Comparison of ENCODE assay signal across 8 mouse cellular contexts in the genomic region with DNA sequence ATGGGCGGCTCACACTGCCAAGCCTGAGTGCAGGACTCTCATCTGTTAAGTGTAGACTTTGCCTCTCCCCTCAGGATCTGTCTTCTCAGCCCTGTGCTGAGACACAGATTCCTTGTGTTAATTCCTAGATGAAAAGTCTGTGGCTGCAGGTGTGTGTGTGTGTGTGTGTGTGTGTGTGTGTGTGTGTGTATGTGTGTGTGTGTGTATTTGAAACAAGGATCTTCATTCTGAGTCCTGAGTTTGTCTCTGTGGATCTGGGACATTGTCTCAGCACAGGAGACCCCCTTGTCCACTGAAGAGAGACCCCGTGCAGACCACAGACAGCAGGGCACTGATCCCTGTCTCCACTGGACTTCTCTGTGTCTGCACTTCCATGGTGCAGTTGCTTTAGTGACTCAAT. TPM values are rescaled to one million over a fixed set of nuclear protein-coding genes. Genes with fewer than 3 reads are reported as not detected.
DNase-seq lines count a peak whose midpoint lies in the region; ATAC-seq and TF ChIP-seq lines count a peak whose summit lies in the region.
"Not testable (repeated sequence)": the region's sequence is repeated elsewhere in the genome, so short reads cannot be mapped to it uniquely, and the experiment has no call there.

No protein-coding gene starts in this region.

- peaks cover 18% of the 10 kb centered on the region for H3K4me1 ChIP-seq in bone marrow macrophage, adult 2 months (ENCODE audit: control insufficient read depth, insufficient read depth, low read length)
- H3K4me1 ChIP-seq in forebrain, embryonic 15.5 days = peaks cover 15% of the 10 kb centered on the region
- H3K4me1 ChIP-seq in heart, embryonic 16.5 days (ENCODE audit: control insufficient read depth, insufficient read depth, low read length); kidney, adult 2 months (ENCODE audit: control insufficient read depth, insufficient read depth, low read length); lung, embryonic 16.5 days (replicated peaks; ENCODE audit: control insufficient read depth, insufficient read depth, low read length); stomach, embryonic 15.5 days: not testable (repeated sequence)
- peaks cover 18% of the 10 kb centered on the region for H3K4me1 ChIP-seq in liver, embryonic 13.5 days (replicated peaks)
- H3K4me1 ChIP-seq in midbrain, embryonic 15.5 days = peaks cover 13% of the 10 kb centered on the region

- H3K27me3 ChIP-seq in forebrain, embryonic 15.5 days = peaks cover 24% of the 10 kb centered on the region
- not testable (repeated sequence) for H3K27me3 ChIP-seq in heart, embryonic 16.5 days (ENCODE audit: control insufficient read depth, insufficient read depth, low read length); kidney, adult 2 months (replicated peaks; ENCODE audit: control insufficient read depth, insufficient read depth, low read length)
- H3K27me3 ChIP-seq in liver, embryonic 13.5 days = peaks cover 42% of the 10 kb centered on the region
- H3K27me3 ChIP-seq in lung, embryonic 16.5 days (ENCODE audit: control insufficient read depth, insufficient read depth, low read depth, low read length) = peaks cover 18% of the 10 kb centered on the region
- peaks cover 33% of the 10 kb centered on the region for H3K27me3 ChIP-seq in midbrain, embryonic 15.5 days (replicated peaks)
- H3K27me3 ChIP-seq in stomach, embryonic 15.5 days (replicated peaks) = peaks cover 19% of the 10 kb centered on the region; the same call in 1 of the 2 replicates

- WGBS in forebrain, embryonic 15.5 days = 56% methylated on average over 2 of the region's 2 CpGs
- WGBS in heart, embryonic 16.5 days = 45% methylated on average over 2 of the region's 2 CpGs
- 69% methylated on average over 2 of the region's 2 CpGs for WGBS in kidney, adult 2 months
- 47% methylated on average over 2 of the region's 2 CpGs for WGBS in liver, embryonic 13.5 days (ENCODE audit: insufficient replicate concordance)
- WGBS in lung, embryonic 16.5 days = 42% methylated on average over 2 of the region's 2 CpGs
- 59% methylated on average over 2 of the region's 2 CpGs for WGBS in midbrain, embryonic 15.5 days
- 52% methylated on average over 2 of the region's 2 CpGs for WGBS in stomach, embryonic 15.5 days

- not testable (repeated sequence) for ATAC-seq in forebrain, embryonic 15.5 days (replicated peaks); heart, embryonic 16.5 days (replicated peaks; ENCODE audit: extremely low read depth, insufficient read depth, low FRiP score); liver, embryonic 13.5 days (ENCODE audit: low read depth); lung, embryonic 16.5 days (ENCODE audit: low read depth); midbrain, embryonic 15.5 days (replicated peaks); stomach, embryonic 15.5 days (ENCODE audit: insufficient read depth, low FRiP score, low read depth)

- peak overlapping the region; percentile 89 for H3K4me3 ChIP-seq in bone marrow macrophage, adult 2 months (ENCODE audit: insufficient read depth, low read length)
- not testable (repeated sequence) for H3K4me3 ChIP-seq in forebrain, embryonic 15.5 days; lung, embryonic 16.5 days (ENCODE audit: low read length); midbrain, embryonic 15.5 days
- H3K4me3 ChIP-seq in heart, embryonic 16.5 days (ENCODE audit: low read length) = peak overlapping the region; percentile 78; the same call in 1 of the 2 replicates
- H3K4me3 ChIP-seq in kidney, adult 2 months (ENCODE audit: insufficient read depth, low read depth, low read length) = peak overlapping the region; percentile 38; the same call in 1 of the 2 replicates
- H3K4me3 ChIP-seq in liver, embryonic 13.5 days (replicated peaks) = peak overlapping the region; percentile 69; the same call in 1 of the 2 replicates
- H3K4me3 ChIP-seq in stomach, embryonic 15.5 days (replicated peaks) = peak overlapping the region; percentile 59; the same call in 1 of the 2 replicates

- not testable (repeated sequence) for H3K9ac ChIP-seq in forebrain, embryonic 15.5 days (replicated peaks); heart, embryonic 16.5 days (ENCODE audit: low read length); liver, embryonic 13.5 days; lung, embryonic 16.5 days (ENCODE audit: low read length); midbrain, embryonic 15.5 days; stomach, embryonic 15.5 days

- not testable (repeated sequence) for DNase-seq in kidney, adult 2 months; liver, embryonic 13.5 days

- not testable (repeated sequence) for TF ChIP-seq CTCF in bone marrow macrophage, adult 2 months (IDR thresholded peaks at IDR 0.05; ENCODE audit: low read depth, low read length); kidney, adult 2 months (conservative IDR thresholded peaks at IDR 0.05; ENCODE audit: insufficient read depth, insufficient read length, low read depth, low read length)

- not testable (repeated sequence) for H3K36me3 ChIP-seq in forebrain, embryonic 15.5 days; heart, embryonic 16.5 days (ENCODE audit: control insufficient read depth, insufficient read depth); kidney, adult 2 months (ENCODE audit: control insufficient read depth, insufficient read depth, low read length); liver, embryonic 13.5 days; lung, embryonic 16.5 days (ENCODE audit: control insufficient read depth, insufficient read depth, low read length); midbrain, embryonic 15.5 days (replicated peaks); stomach, embryonic 15.5 days

- peak overlapping the region; percentile 75; the same call in 1 of the 2 replicates for H3K4me2 ChIP-seq in forebrain, embryonic 15.5 days (replicated peaks)
- peak overlapping the region; percentile 100; the same call in 1 of the 2 replicates for H3K4me2 ChIP-seq in heart, embryonic 16.5 days (ENCODE audit: low read depth, low read length)
- peak overlapping the region; percentile 98 for H3K4me2 ChIP-seq in liver, embryonic 13.5 days
- peak overlapping the region; percentile 94; the same call in 1 of the 2 replicates for H3K4me2 ChIP-seq in lung, embryonic 16.5 days (ENCODE audit: low read depth, low read length)
- peak overlapping the region; percentile 98; the same call in 1 of the 2 replicates for H3K4me2 ChIP-seq in midbrain, embryonic 15.5 days
- peak overlapping the region; percentile 100 for H3K4me2 ChIP-seq in stomach, embryonic 15.5 days

- not testable (repeated sequence) for TF ChIP-seq POLR2A in bone marrow macrophage, adult 2 months (IDR thresholded peaks at IDR 0.05; ENCODE audit: borderline replicate concordance, low read depth, low read length); kidney, adult 2 months (IDR thresholded peaks at IDR 0.05; ENCODE audit: low read depth, low read length)

- peak overlapping the region; percentile 85 for H3K27ac ChIP-seq in bone marrow macrophage, adult 2 months (ENCODE audit: insufficient read depth, low read depth, low read length)
- not testable (repeated sequence) for H3K27ac ChIP-seq in forebrain, embryonic 15.5 days (replicated peaks); heart, embryonic 16.5 days (ENCODE audit: low read length); kidney, adult 2 months (ENCODE audit: insufficient read depth, low read depth, low read length); liver, embryonic 13.5 days; lung, embryonic 16.5 days (ENCODE audit: low read length); midbrain, embryonic 15.5 days; stomach, embryonic 15.5 days

- H3K9me3 ChIP-seq in forebrain, embryonic 15.5 days; heart, embryonic 16.5 days (replicated peaks; ENCODE audit: control insufficient read depth, low read length); liver, embryonic 13.5 days (replicated peaks); lung, embryonic 16.5 days (ENCODE audit: control insufficient read depth, low read length); midbrain, embryonic 15.5 days; stomach, embryonic 15.5 days: not testable (repeated sequence)

RNA-seq across cellular contexts. Expression of gene H2-K1, which starts 0.6 kb away (rescaled TPM):
- polyA plus RNA-seq in bone marrow macrophage, adult 2 months (2012; ENCODE audit: insufficient read depth, insufficient read length, missing spikeins) = 2,635 and 2,812 TPM in 2 replicates
- 8.1 and 13.0 TPM in 2 replicates for polyA plus RNA-seq in forebrain, embryonic 15.5 days (2015; fragmentation: Nextera tagmentation; extraction: Ambion mirVana)
- 66.0 and 100 TPM in 2 replicates for polyA plus RNA-seq in heart, embryonic 16.5 days (2015; fragmentation: Nextera tagmentation; extraction: Ambion mirVana)
- polyA plus RNA-seq in kidney, adult 2 months (2012; rRNA removed) = 1,162 and 1,255 TPM in 2 replicates
- polyA plus RNA-seq in liver, embryonic 13.5 days (2015; fragmentation: Nextera tagmentation; extraction: Ambion mirVana) = 80.9 and 88.3 TPM in 2 replicates
- polyA plus RNA-seq in lung, embryonic 16.5 days (2015; fragmentation: Nextera tagmentation; extraction: Ambion mirVana) = 55.5 and 83.8 TPM in 2 replicates
- 19.0 and 20.1 TPM in 2 replicates for polyA plus RNA-seq in midbrain, embryonic 15.5 days (2015; fragmentation: Nextera tagmentation; extraction: Ambion mirVana)
- 112 and 124 TPM in 2 replicates for polyA plus RNA-seq in stomach, embryonic 15.5 days (2015; fragmentation: Nextera tagmentation; extraction: Ambion mirVana)

RNA-seq across cellular contexts. Expression of gene Ring1, which starts 23.7 kb away (rescaled TPM):
- 22.8 and 22.9 TPM in 2 replicates for polyA plus RNA-seq in bone marrow macrophage, adult 2 months (2012; ENCODE audit: insufficient read depth, insufficient read length, missing spikeins)
- polyA plus RNA-seq in forebrain, embryonic 15.5 days (2015; fragmentation: Nextera tagmentation; extraction: Ambion mirVana) = 21.9 and 22.9 TPM in 2 replicates
- 13.0 and 13.7 TPM in 2 replicates for polyA plus RNA-seq in heart, embryonic 16.5 days (2015; fragmentation: Nextera tagmentation; extraction: Ambion mirVana)
- 30.4 and 36.3 TPM in 2 replicates for polyA plus RNA-seq in kidney, adult 2 months (2012; rRNA removed)
- polyA plus RNA-seq in liver, embryonic 13.5 days (2015; fragmentation: Nextera tagmentation; extraction: Ambion mirVana) = 5.2 and 5.4 TPM in 2 replicates
- polyA plus RNA-seq in lung, embryonic 16.5 days (2015; fragmentation: Nextera tagmentation; extraction: Ambion mirVana) = 15.0 and 15.2 TPM in 2 replicates
- 22.8 and 26.3 TPM in 2 replicates for polyA plus RNA-seq in midbrain, embryonic 15.5 days (2015; fragmentation: Nextera tagmentation; extraction: Ambion mirVana)
- 19.3 and 21.0 TPM in 2 replicates for polyA plus RNA-seq in stomach, embryonic 15.5 days (2015; fragmentation: Nextera tagmentation; extraction: Ambion mirVana)

RNA-seq across cellular contexts. Expression of gene H2-Ke6, which starts 27.1 kb away (rescaled TPM):
- polyA plus RNA-seq in bone marrow macrophage, adult 2 months (2012; ENCODE audit: insufficient read depth, insufficient read length, missing spikeins) = 64.2 and 78.0 TPM in 2 replicates
- polyA plus RNA-seq in forebrain, embryonic 15.5 days (2015; fragmentation: Nextera tagmentation; extraction: Ambion mirVana) = 64.4 and 74.3 TPM in 2 replicates
- polyA plus RNA-seq in heart, embryonic 16.5 days (2015; fragmentation: Nextera tagmentation; extraction: Ambion mirVana) = 53.0 and 59.1 TPM in 2 replicates
- polyA plus RNA-seq in kidney, adult 2 months (2012; rRNA removed) = 165 and 208 TPM in 2 replicates
- 25.2 and 25.7 TPM in 2 replicates for polyA plus RNA-seq in liver, embryonic 13.5 days (2015; fragmentation: Nextera tagmentation; extraction: Ambion mirVana)
- 40.9 and 41.6 TPM in 2 replicates for polyA plus RNA-seq in lung, embryonic 16.5 days (2015; fragmentation: Nextera tagmentation; extraction: Ambion mirVana)
- 65.6 and 74.1 TPM in 2 replicates for polyA plus RNA-seq in midbrain, embryonic 15.5 days (2015; fragmentation: Nextera tagmentation; extraction: Ambion mirVana)
- polyA plus RNA-seq in stomach, embryonic 15.5 days (2015; fragmentation: Nextera tagmentation; extraction: Ambion mirVana) = 50.8 and 58.4 TPM in 2 replicates

RNA-seq across cellular contexts. Expression of gene Slc39a7, which starts 30.7 kb away (rescaled TPM):
- polyA plus RNA-seq in bone marrow macrophage, adult 2 months (2012; ENCODE audit: insufficient read depth, insufficient read length, missing spikeins) = 62.3 and 70.1 TPM in 2 replicates
- 148 and 156 TPM in 2 replicates for polyA plus RNA-seq in forebrain, embryonic 15.5 days (2015; fragmentation: Nextera tagmentation; extraction: Ambion mirVana)
- 108 and 119 TPM in 2 replicates for polyA plus RNA-seq in heart, embryonic 16.5 days (2015; fragmentation: Nextera tagmentation; extraction: Ambion mirVana)
- polyA plus RNA-seq in kidney, adult 2 months (2012; rRNA removed) = 90.4 and 106 TPM in 2 replicates
- 71.7 and 76.7 TPM in 2 replicates for polyA plus RNA-seq in liver, embryonic 13.5 days (2015; fragmentation: Nextera tagmentation; extraction: Ambion mirVana)
- polyA plus RNA-seq in lung, embryonic 16.5 days (2015; fragmentation: Nextera tagmentation; extraction: Ambion mirVana) = 188 and 191 TPM in 2 replicates
- polyA plus RNA-seq in midbrain, embryonic 15.5 days (2015; fragmentation: Nextera tagmentation; extraction: Ambion mirVana) = 178 and 184 TPM in 2 replicates
- 169 and 199 TPM in 2 replicates for polyA plus RNA-seq in stomach, embryonic 15.5 days (2015; fragmentation: Nextera tagmentation; extraction: Ambion mirVana)

RNA-seq across cellular contexts. Expression of gene Rxrb, which starts 30.8 kb away (rescaled TPM):
- polyA plus RNA-seq in bone marrow macrophage, adult 2 months (2012; ENCODE audit: insufficient read depth, insufficient read length, missing spikeins) = 50.2 and 51.9 TPM in 2 replicates
- polyA plus RNA-seq in forebrain, embryonic 15.5 days (2015; fragmentation: Nextera tagmentation; extraction: Ambion mirVana) = 58.2 and 64.5 TPM in 2 replicates
- polyA plus RNA-seq in heart, embryonic 16.5 days (2015; fragmentation: Nextera tagmentation; extraction: Ambion mirVana) = 33.7 and 34.5 TPM in 2 replicates
- polyA plus RNA-seq in kidney, adult 2 months (2012; rRNA removed) = 49.3 and 59.2 TPM in 2 replicates
- polyA plus RNA-seq in liver, embryonic 13.5 days (2015; fragmentation: Nextera tagmentation; extraction: Ambion mirVana) = 18.2 and 18.6 TPM in 2 replicates
- polyA plus RNA-seq in lung, embryonic 16.5 days (2015; fragmentation: Nextera tagmentation; extraction: Ambion mirVana) = 49.6 and 49.9 TPM in 2 replicates
- polyA plus RNA-seq in midbrain, embryonic 15.5 days (2015; fragmentation: Nextera tagmentation; extraction: Ambion mirVana) = 64.7 and 65.5 TPM in 2 replicates
- 43.6 and 45.0 TPM in 2 replicates for polyA plus RNA-seq in stomach, embryonic 15.5 days (2015; fragmentation: Nextera tagmentation; extraction: Ambion mirVana)
